Mouse (Mus musculus): ENCODE data around the gene Stxbp6.

Gene Stxbp6

GRCm38 (mm10) chr12:44919613-44920012 is 154.9 kb downstream of the Stxbp6 start:
- in situ Hi-C loops (cut with MboI, MseI): no loop called here

GRCm38 (mm10) chr12:44918929-44919328 is 155.6 kb downstream of the Stxbp6 start:
- in situ Hi-C loops (cut with MboI, MseI): no loop called here

- in situ Hi-C loops (cut with MboI, MseI): no loop called here
Observed at GRCm38 (mm10) chr12:44913854-44914253, 160.7 kb downstream of the Stxbp6 start.

- in situ Hi-C loops (cut with MboI, MseI): no loop called here
Observed at GRCm38 (mm10) chr12:44908028-44908702, 166.3 kb downstream of the Stxbp6 start.

GRCm38 (mm10) chr12:44906001-44906400 is 168.5 kb downstream of the Stxbp6 start:
- in situ Hi-C loops (cut with MboI, MseI): no loop called here

- in situ Hi-C loops (cut with MboI, MseI): no loop called here
Observed at GRCm38 (mm10) chr12:44903205-44903732, 171.2 kb downstream of the Stxbp6 start.

- in situ Hi-C loops (cut with MboI, MseI): no loop called here
Observed at GRCm38 (mm10) chr12:44899173-44899870, 175.2 kb downstream of the Stxbp6 start.

GRCm38 (mm10) chr12:44896460-44896859 is 178.0 kb downstream of the Stxbp6 start:
- in situ Hi-C loops (cut with MboI, MseI): no loop called here

GRCm38 (mm10) chr12:44889677-44890393 is 184.7 kb downstream of the Stxbp6 start:
- in situ Hi-C loops (cut with MboI, MseI): no loop called here

- in situ Hi-C loops (cut with MboI, MseI): no loop called here
Observed at GRCm38 (mm10) chr12:44886826-44887225, 187.7 kb downstream of the Stxbp6 start.

- in situ Hi-C loops (cut with MboI, MseI): no loop called here
Observed at GRCm38 (mm10) chr12:44872697-44873096, 201.8 kb downstream of the Stxbp6 start.

- in situ Hi-C loops (cut with MboI, MseI): loop anchor here in 1 of 2 experiments (10.0 kb wide), 1 partner anchor 1979 kb away; no protein-coding TSS in a partner anchor
Observed at GRCm38 (mm10) chr12:44865442-44865841, 209.1 kb downstream of the Stxbp6 start.

- in situ Hi-C loops (cut with MboI, MseI): no loop called here
Observed at GRCm38 (mm10) chr12:44859454-44859853, 215.1 kb downstream of the Stxbp6 start.

- in situ Hi-C loops (cut with MboI, MseI): no loop called here
Observed at GRCm38 (mm10) chr12:44858110-44858885, 216.2 kb downstream of the Stxbp6 start.

GRCm38 (mm10) chr12:44852024-44852423 is 222.5 kb downstream of the Stxbp6 start:
- in situ Hi-C loops (cut with MboI, MseI): no loop called here

- in situ Hi-C loops (cut with MboI, MseI): no loop called here
Observed at GRCm38 (mm10) chr12:44850516-44850915, 224.0 kb downstream of the Stxbp6 start.

GRCm38 (mm10) chr12:44848483-44849221 is 225.9 kb downstream of the Stxbp6 start:
- in situ Hi-C loops (cut with MboI, MseI): loop anchor here (10.0 kb wide), 2 partner anchors 326 to 446 kb away; no protein-coding TSS in a partner anchor

- in situ Hi-C loops (cut with MboI, MseI): loop anchor here (10.0 kb wide), 2 partner anchors 334 to 454 kb away; no protein-coding TSS in a partner anchor
Observed at GRCm38 (mm10) chr12:44840585-44840984, 233.9 kb downstream of the Stxbp6 start.

- in situ Hi-C loops (cut with MboI, MseI): loop anchor here (10.0 kb wide), 2 partner anchors 335 to 455 kb away; no protein-coding TSS in a partner anchor
Observed at GRCm38 (mm10) chr12:44839594-44840373, 234.7 kb downstream of the Stxbp6 start.
